Mouse (Mus musculus) hindbrain, embryonic 11.5 days (tissue): ENCODE measurements around the gene Micu2. TPM values are rescaled to one million over a fixed set of nuclear protein-coding genes. Genes with fewer than 3 reads are reported as not detected.
"Not testable (repeated sequence)": the region's sequence is repeated elsewhere in the genome, so short reads cannot be mapped to it uniquely, and the experiment has no call there.

ENCODE experiments used
- ATAC-seq: fragments of 200-750 bp; cut with Nextera tagmentation; 2 replicates; pipeline ENCODE4 v1.8.0; 2017; ENCODE audit warnings: mild to moderate bottlenecking, moderate TSS enrichment, moderate library complexity; ENCODE audit not compliant: low FRiP score
- DNase-seq: peaks from one replicate; pipeline ENCODE4 v3.0.0-alpha.2; 2015; ENCODE audit warnings: low spot score
- H3K27ac ChIP-seq: fragments of 300-500 bp; sonication (generic); 2 replicates; pipeline ENCODE4 v1.5.1; 2014; ENCODE audit warnings: mild to moderate bottlenecking, low read depth, low read length
- H3K27me3 ChIP-seq: fragments of 300-500 bp; sonication (generic); 2 replicates; pipeline ENCODE4 v1.6.1; 2014; ENCODE audit warnings: mild to moderate bottlenecking, low read length, moderate library complexity, mixed read lengths; ENCODE audit not compliant: control insufficient read depth, insufficient read depth
- H3K36me3 ChIP-seq: fragments of 300-500 bp; sonication (generic); 2 replicates; pipeline ENCODE4 v1.6.1; 2014; ENCODE audit warnings: mild to moderate bottlenecking, low read length, moderate library complexity, mixed read lengths; ENCODE audit not compliant: control insufficient read depth, insufficient read depth
- H3K4me1 ChIP-seq: fragments of 300-500 bp; sonication (generic); replicated peaks from 2 replicates; pipeline ENCODE4 v1.6.1; 2014; ENCODE audit warnings: low read length, mixed read lengths; ENCODE audit not compliant: control insufficient read depth, insufficient read depth
- H3K4me2 ChIP-seq: fragments of 300-500 bp; sonication (generic); replicated peaks from 2 replicates; pipeline ENCODE4 v1.6.1; 2014; ENCODE audit warnings: mild to moderate bottlenecking, low read depth, low read length
- H3K4me3 ChIP-seq: fragments of 300-500 bp; sonication (generic); 2 replicates; pipeline ENCODE4 v1.5.1; 2014; ENCODE audit warnings: low read depth, low read length
- H3K9ac ChIP-seq: fragments of 300-500 bp; sonication (generic); 2 replicates; pipeline ENCODE4 v1.6.1; 2014; ENCODE audit warnings: low read depth, low read length
- H3K9me3 ChIP-seq: fragments of 300-500 bp; sonication (generic); 2 replicates; pipeline ENCODE4 v1.6.1; 2016; ENCODE audit warnings: low read length; ENCODE audit not compliant: control insufficient read depth
- WGBS: fragments of 180-500 bp; shearing (Covaris S2); extraction: QIAGEN DNeasy Blood & Tissue Kit; methylation state at CpG from one replicate; pipeline ENCODE4 v1.1.7; 2014; 5-methylcytosine and 5-hydroxymethylcytosine counted together
- polyA plus RNA-seq: library from polyadenylated mRNA; unstranded; fragments of >200 nt; fragmentation: Nextera tagmentation; extraction: Ambion mirVana; gene quantifications from 2 replicates; pipeline ENCODE4 v1.2.1, GENCODE M21; 2014

Micu2 gene
- polyA plus RNA-seq, 1 experiment from 2014 or later, result 45.1 TPM

DNA sequence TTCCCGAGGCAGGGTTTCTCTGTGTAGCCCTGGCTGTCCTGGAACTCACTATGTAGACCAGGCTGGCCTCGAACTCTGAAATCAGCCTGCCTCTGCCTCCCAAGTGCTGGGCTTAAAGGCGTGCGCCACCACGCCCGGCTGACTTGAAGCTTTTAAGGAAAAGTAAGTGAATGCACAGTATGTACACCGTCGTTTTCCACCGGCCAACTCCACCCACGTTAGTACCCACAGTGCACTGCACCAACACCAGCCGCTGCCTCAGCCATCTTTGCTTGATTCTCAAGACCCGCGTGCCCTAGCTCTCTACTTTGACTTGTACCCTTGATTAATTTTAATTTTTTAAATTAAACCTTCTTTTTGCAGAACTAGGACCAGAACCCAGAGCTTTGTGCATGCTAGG is 64.4 kb downstream of the Micu2 start:
- H3K4me3 ChIP-seq, result no peak overlapping the region
- H3K9me3 ChIP-seq, result no peaks in the 10 kb centered on the region
- no peak for ATAC-seq
- no peaks in the 10 kb centered on the region for H3K36me3 ChIP-seq
- no peak overlapping the region for H3K27ac ChIP-seq
- H3K9ac ChIP-seq, result no peak overlapping the region
- no peak overlapping the region for H3K4me2 ChIP-seq
- no peak for DNase-seq
- no peaks in the 10 kb centered on the region for H3K4me1 ChIP-seq
- H3K27me3 ChIP-seq, result no peaks in the 10 kb centered on the region
- 90% methylated on average over 13 of the region's 13 CpGs for WGBS

- H3K9ac ChIP-seq, result no peak overlapping the region
- no peak for ATAC-seq
- H3K27ac ChIP-seq, result no peak overlapping the region
- no peak overlapping the region for H3K4me2 ChIP-seq
- no peaks in the 10 kb centered on the region for H3K9me3 ChIP-seq
- H3K4me3 ChIP-seq, result no peak overlapping the region
- no peaks in the 10 kb centered on the region for H3K4me1 ChIP-seq
- no peaks in the 10 kb centered on the region for H3K36me3 ChIP-seq
- H3K27me3 ChIP-seq, result no peaks in the 10 kb centered on the region
- no peak for DNase-seq
- 92% methylated on average over 7 of the region's 7 CpGs for WGBS
Measured at GRCm38 (mm10) chr14:57933608-57934007, 65.5 kb downstream of the Micu2 start.

DNA sequence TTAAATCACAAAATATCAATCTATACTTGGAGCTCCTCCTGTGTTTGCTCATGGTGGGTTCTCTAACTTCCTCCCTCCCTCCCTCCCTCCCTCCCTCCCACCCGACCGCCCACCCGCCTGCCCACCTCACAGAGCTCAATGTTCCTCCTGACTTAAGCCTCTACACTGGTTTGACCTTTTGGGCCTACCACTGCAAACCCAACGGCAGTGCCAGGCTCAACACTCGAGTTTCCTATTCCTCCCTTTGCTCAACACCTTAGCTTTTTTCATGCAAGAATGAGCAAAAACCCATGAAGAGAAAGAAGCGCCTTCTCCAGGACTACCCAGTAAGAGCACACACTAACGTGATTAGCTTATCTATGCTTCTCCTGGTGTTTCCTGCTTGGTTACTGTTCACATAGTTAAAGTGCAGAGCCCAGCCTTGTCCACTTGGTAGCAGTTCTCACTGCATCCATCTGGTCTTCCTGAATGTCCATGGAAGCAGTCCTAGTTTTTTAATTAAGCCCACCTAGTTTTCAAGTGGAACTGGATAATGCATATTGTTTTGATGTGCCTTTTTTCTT is 66.1 kb downstream of the Micu2 start:
- DNase-seq, result no peak
- H3K27ac ChIP-seq, result no peak overlapping the region
- 78% methylated on average over 7 of the region's 7 CpGs for WGBS
- H3K9me3 ChIP-seq, result no peaks in the 10 kb centered on the region
- no peak for ATAC-seq
- H3K4me1 ChIP-seq, result no peaks in the 10 kb centered on the region
- no peak overlapping the region for H3K4me2 ChIP-seq
- H3K4me3 ChIP-seq, result no peak overlapping the region
- H3K27me3 ChIP-seq, result no peaks in the 10 kb centered on the region
- no peak overlapping the region for H3K9ac ChIP-seq
- no peaks in the 10 kb centered on the region for H3K36me3 ChIP-seq

DNA sequence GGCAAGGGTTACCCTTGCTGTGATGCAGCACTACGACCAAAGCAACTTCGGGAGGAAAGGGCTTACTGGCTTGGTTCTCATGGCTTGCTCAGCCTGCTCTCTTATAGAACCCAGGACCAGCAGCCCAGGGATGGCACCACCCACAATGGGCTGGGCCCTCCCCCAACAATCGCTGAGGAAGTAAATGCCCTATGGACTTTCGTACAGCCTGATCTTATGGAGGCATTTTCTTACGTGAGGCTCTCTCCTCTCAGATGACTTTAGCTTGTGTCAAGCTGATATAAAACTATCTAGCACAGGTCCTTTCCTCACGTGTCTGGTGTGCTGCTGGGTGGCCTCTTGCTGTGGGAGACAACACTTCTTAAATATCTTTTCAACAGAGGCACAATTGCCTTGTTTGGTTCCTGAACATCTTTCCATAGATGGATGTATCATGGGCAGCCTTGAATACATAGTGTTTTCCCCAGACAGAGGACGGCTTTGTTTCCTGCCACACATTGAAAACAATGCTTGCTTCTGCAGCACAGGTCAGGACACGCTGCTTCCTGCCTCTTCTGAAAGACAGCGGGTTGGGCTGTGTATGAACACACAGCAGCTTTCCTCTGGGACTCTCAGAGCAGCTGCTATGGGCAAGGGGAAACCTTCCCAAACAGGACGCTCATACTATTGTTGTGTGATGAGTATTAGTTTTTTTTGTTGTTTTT is 77.5 kb downstream of the Micu2 start:
- Histone ChIP-seq H3K27me3 (no peaks in the 10 kb centered on the region), H3K27ac (peak overlapping the region; percentile 80), H3K4me3 (no peak overlapping the region), H3K36me3 (0 out of 2 replicates have a peak, but pooled peaks cover 5% of the 10 kb centered on the region), H3K9ac (peak overlapping the region; percentile 15; the same call in 1 of the 2 replicates), H3K4me1 (0 out of 2 replicates have a peak, but pooled peaks cover 3% of the 10 kb centered on the region), H3K4me2 (no peak overlapping the region), H3K9me3 (no peaks in the 10 kb centered on the region)
- 32% methylated on average over 10 of the region's 10 CpGs for WGBS
- ATAC-seq (peak; percentile 92), DNase-seq (peak; percentile 50)

DNA sequence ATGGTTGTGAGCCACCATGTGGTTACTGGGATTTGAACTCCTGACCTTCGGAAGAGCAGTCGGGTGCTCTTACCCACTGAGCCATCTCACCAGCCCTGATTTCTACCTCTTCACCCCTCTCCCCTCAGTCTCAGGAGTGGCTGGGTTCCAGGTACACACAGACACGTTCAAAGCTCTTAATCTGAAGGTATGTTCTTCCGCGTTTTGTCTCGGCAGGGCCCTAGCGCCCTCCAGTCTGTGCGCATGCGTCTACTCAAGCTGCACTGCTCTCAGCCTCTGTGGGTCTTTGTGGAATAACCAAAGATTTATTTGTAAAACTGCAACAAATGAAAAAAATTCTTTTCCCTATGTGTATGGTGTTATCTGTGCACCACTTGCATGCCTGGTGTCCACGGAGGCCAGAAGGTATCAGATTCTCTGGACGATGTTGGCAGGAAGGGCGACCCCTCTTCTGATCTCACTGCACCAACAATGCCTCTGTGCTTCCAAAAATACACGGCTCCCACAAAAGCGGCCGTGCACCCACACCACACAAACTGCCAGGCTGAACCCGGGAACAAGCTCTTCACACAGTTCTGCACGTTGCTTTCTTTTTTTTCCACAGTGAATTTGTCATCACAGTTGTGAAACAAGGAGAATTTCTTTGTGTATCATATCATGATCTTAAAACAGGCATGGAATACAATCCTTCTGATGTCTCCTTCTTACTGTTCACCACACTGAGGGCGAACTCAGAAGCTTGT is 78.3 kb downstream of the Micu2 start:
- Histone ChIP-seq H3K36me3 (0 out of 2 replicates have a peak, but pooled peaks cover 5% of the 10 kb centered on the region), H3K27me3 (no peaks in the 10 kb centered on the region), H3K9me3 (no peaks in the 10 kb centered on the region), H3K4me3 (no peak overlapping the region), H3K9ac (no peak overlapping the region), H3K4me2 (no peak overlapping the region), H3K27ac (peak overlapping the region; percentile 80), H3K4me1 (0 out of 2 replicates have a peak, but pooled peaks cover 3% of the 10 kb centered on the region)
- ATAC-seq, result no peak
- 87% methylated on average over 18 of the region's 18 CpGs for WGBS
- DNase-seq, result no peak

GRCm38 (mm10) chr14:57919148-57919875 is 79.8 kb downstream of the Micu2 start:
- Histone ChIP-seq H3K4me1 (0 out of 2 replicates have a peak, but pooled peaks cover 3% of the 10 kb centered on the region), H3K27ac (no peak overlapping the region), H3K4me2 (no peak overlapping the region), H3K4me3 (no peak overlapping the region), H3K36me3 (0 out of 2 replicates have a peak, but pooled peaks cover 5% of the 10 kb centered on the region), H3K27me3 (no peaks in the 10 kb centered on the region), H3K9me3 (no peaks in the 10 kb centered on the region), H3K9ac (no peak overlapping the region)
- ATAC-seq (no peak), DNase-seq (no peak)
- 95% methylated on average over 17 of the region's 17 CpGs for WGBS

GRCm38 (mm10) chr14:57915341-57915740 is 83.7 kb downstream of the Micu2 start:
- Histone ChIP-seq H3K9ac (no peak overlapping the region), H3K4me3 (no peak overlapping the region), H3K27ac (no peak overlapping the region), H3K36me3 (no peaks in the 10 kb centered on the region), H3K4me1 (no peaks in the 10 kb centered on the region), H3K4me2 (no peak overlapping the region), H3K9me3 (no peaks in the 10 kb centered on the region), H3K27me3 (no peaks in the 10 kb centered on the region)
- DNase-seq, result no peak
- WGBS, result 52% methylated on average over 6 of the region's 6 CpGs
- no peak for ATAC-seq

GRCm38 (mm10) chr14:57912211-57913007 is 86.7 kb downstream of the Micu2 start:
- DNase-seq, H3K9me3 ChIP-seq, H3K4me1 ChIP-seq, H3K4me2 ChIP-seq, H3K36me3 ChIP-seq, H3K4me3 ChIP-seq, H3K27ac ChIP-seq, H3K9ac ChIP-seq, ATAC-seq, H3K27me3 ChIP-seq: not testable (repeated sequence)
- WGBS, result 45% methylated on average over 1 of the region's 1 CpGs
